Mouse (Mus musculus): ENCODE results near the gene Rasgrp3.

Gene Rasgrp3

GRCm38 (mm10) chr17:75503031-75503430 lies 67.3 kb downstream of the Rasgrp3 start:
- no peak for DNase-seq (ENCODE audit: low spot score in 2 of 2)

- DNase-seq (ENCODE audit: low spot score in 2 of 2): no peak
Observed at GRCm38 (mm10) chr17:75505053-75505452, 69.4 kb downstream of the Rasgrp3 start.

- no peak for DNase-seq (ENCODE audit: low spot score in 2 of 2)
Observed at GRCm38 (mm10) chr17:75506097-75506675, 70.5 kb downstream of the Rasgrp3 start.

GRCm38 (mm10) chr17:75506708-75507641 lies 71.3 kb downstream of the Rasgrp3 start:
- no peak for DNase-seq (ENCODE audit: low spot score in 2 of 2)

- DNase-seq (ENCODE audit: low spot score in 2 of 2): no peak
Observed at GRCm38 (mm10) chr17:75509257-75509656, 73.6 kb downstream of the Rasgrp3 start.

GRCm38 (mm10) chr17:75516591-75516990 lies 80.9 kb downstream of the Rasgrp3 start:
- no peak for DNase-seq (ENCODE audit: low spot score in 2 of 2)

GRCm38 (mm10) chr17:75518181-75518901 lies 82.6 kb downstream of the Rasgrp3 start:
- no peak for DNase-seq (ENCODE audit: low spot score in 2 of 2)

- DNase-seq (ENCODE audit: low spot score in 2 of 2): no peak
Observed at GRCm38 (mm10) chr17:75519239-75519900, 83.7 kb downstream of the Rasgrp3 start.

- DNase-seq (ENCODE audit: low spot score in 2 of 2): no peak
Observed at GRCm38 (mm10) chr17:75521236-75521842, 85.6 kb downstream of the Rasgrp3 start.

GRCm38 (mm10) chr17:75522347-75523065 lies 86.8 kb downstream of the Rasgrp3 start:
- DNase-seq (ENCODE audit: low spot score in 2 of 2): peak in 1 of 2 experiments; percentile 6

GRCm38 (mm10) chr17:75523812-75524211 lies 88.1 kb downstream of the Rasgrp3 start:
- DNase-seq (ENCODE audit: low spot score in 2 of 2): no peak

- no peak for DNase-seq (ENCODE audit: low spot score in 2 of 2)
Observed at GRCm38 (mm10) chr17:75526411-75526810, 90.7 kb downstream of the Rasgrp3 start.

- no peak for DNase-seq (ENCODE audit: low spot score in 2 of 2)
Observed at GRCm38 (mm10) chr17:75529222-75529935, 93.7 kb downstream of the Rasgrp3 start.

- no peak for DNase-seq (ENCODE audit: low spot score in 2 of 2)
Observed at GRCm38 (mm10) chr17:75532469-75532986, 96.8 kb downstream of the Rasgrp3 start.

GRCm38 (mm10) chr17:75534314-75535020 lies 98.8 kb downstream of the Rasgrp3 start:
- DNase-seq (ENCODE audit: low spot score in 2 of 2): no peak

GRCm38 (mm10) chr17:75535612-75536011 lies 99.9 kb downstream of the Rasgrp3 start:
- no peak for DNase-seq (ENCODE audit: low spot score in 2 of 2)

GRCm38 (mm10) chr17:75536396-75537049 lies 100.8 kb downstream of the Rasgrp3 start:
- DNase-seq (ENCODE audit: low spot score in 2 of 2): peak in 1 of 2 experiments; percentile 8

GRCm38 (mm10) chr17:75537050-75537445 lies 101.4 kb downstream of the Rasgrp3 start:
- DNase-seq (ENCODE audit: low spot score in 2 of 2): no peak

GRCm38 (mm10) chr17:75538431-75538830 lies 102.7 kb downstream of the Rasgrp3 start:
- DNase-seq (ENCODE audit: low spot score in 2 of 2): no peak
